Mouse (Mus musculus) embryonic facial prominence, embryonic 12.5 days (tissue): ENCODE results near the gene Stap2. TPM values are rescaled to one million over a fixed set of nuclear protein-coding genes. Genes with fewer than 3 reads are reported as not detected.

Experiments used
- ATAC-seq: fragments of 200-750 bp; cut with Nextera tagmentation; 2 replicates; pipeline ENCODE4 v1.8.0; 2017; ENCODE audit not compliant: insufficient number of reproducible peaks, insufficient read depth, low FRiP score, low TSS enrichment
- H3K27ac ChIP-seq: fragments of 300-500 bp; sonication (generic); 2 replicates; pipeline ENCODE4 v1.5.1; 2016; ENCODE audit warnings: mild to moderate bottlenecking
- H3K27me3 ChIP-seq: fragments of 300-500 bp; sonication (generic); 2 replicates; pipeline ENCODE4 v1.6.1; 2016; ENCODE audit warnings: mild to moderate bottlenecking, moderate library complexity
- H3K36me3 ChIP-seq: fragments of 300-500 bp; sonication (generic); 2 replicates; pipeline ENCODE4 v1.6.1; 2016; ENCODE audit warnings: mild to moderate bottlenecking
- H3K4me1 ChIP-seq: fragments of 300-500 bp; sonication (generic); 2 replicates; pipeline ENCODE4 v1.6.1; 2016
- H3K4me2 ChIP-seq: fragments of 300-500 bp; sonication (generic); replicated peaks from 2 replicates; pipeline ENCODE4 v1.6.1; 2016; ENCODE audit warnings: mild to moderate bottlenecking, moderate library complexity
- H3K4me3 ChIP-seq: fragments of 300-500 bp; sonication (generic); 2 replicates; pipeline ENCODE4 v1.5.1; 2016; ENCODE audit warnings: mild to moderate bottlenecking
- H3K9ac ChIP-seq: fragments of 300-500 bp; sonication (generic); 2 replicates; pipeline ENCODE4 v1.6.1; 2016; ENCODE audit warnings: mild to moderate bottlenecking, moderate library complexity
- H3K9me3 ChIP-seq: fragments of 300-500 bp; sonication (generic); 2 replicates; pipeline ENCODE4 v1.6.1; 2016; ENCODE audit warnings: mild to moderate bottlenecking, moderate library complexity
- WGBS: fragments of 180-500 bp; shearing (Covaris S2); methylation state at CpG from one replicate; pipeline ENCODE4 v1.1.7; 2016; 5-methylcytosine and 5-hydroxymethylcytosine counted together
- polyA plus RNA-seq: library from polyadenylated mRNA; unstranded; fragments of >200 nt; fragmentation: Nextera tagmentation; extraction: Ambion mirVana; gene quantifications from 2 replicates; pipeline ENCODE4 v1.2.1, GENCODE M21; 2016

Gene Stap2
- polyA plus RNA-seq, 1 experiment from 2014 or later = 8.0 TPM

GRCm38 (mm10) chr17:56011441-56011840 is 6.1 kb upstream of the Stap2 start:
- Histone ChIP-seq H3K4me2 (no peak overlapping the region), H3K4me3 (no peak overlapping the region), H3K27ac (no peak overlapping the region), H3K9me3 (no peaks in the 10 kb centered on the region), H3K9ac (no peak overlapping the region), H3K27me3 (no peaks in the 10 kb centered on the region), H3K4me1 (peaks cover 27% of the 10 kb centered on the region), H3K36me3 (peaks cover 53% of the 10 kb centered on the region)
- WGBS = 89% methylated on average over 7 of the region's 7 CpGs
- ATAC-seq = no peak

GRCm38 (mm10) chr17:56010681-56011080 is 5.3 kb upstream of the Stap2 start:
- 9% methylated on average over 9 of the region's 9 CpGs for WGBS
- Histone ChIP-seq H3K9ac (peak overlapping the region; percentile 85), H3K4me1 (peaks cover 27% of the 10 kb centered on the region), H3K9me3 (no peaks in the 10 kb centered on the region), H3K36me3 (peaks cover 46% of the 10 kb centered on the region), H3K27ac (no peak overlapping the region), H3K4me3 (peak overlapping the region; percentile 82), H3K27me3 (no peaks in the 10 kb centered on the region), H3K4me2 (peak overlapping the region; percentile 93)
- no peak for ATAC-seq

GRCm38 (mm10) chr17:56010255-56010654 is 4.9 kb upstream of the Stap2 start:
- Histone ChIP-seq H3K36me3 (peaks cover 42% of the 10 kb centered on the region), H3K4me1 (peaks cover 27% of the 10 kb centered on the region), H3K27ac (peak overlapping the region; percentile 55; the same call in 1 of the 2 replicates), H3K4me3 (peak overlapping the region; percentile 82), H3K27me3 (no peaks in the 10 kb centered on the region), H3K9ac (peak overlapping the region; percentile 85), H3K4me2 (peak overlapping the region; percentile 93), H3K9me3 (no peaks in the 10 kb centered on the region)
- ATAC-seq = no peak
- WGBS = 61% methylated on average over 14 of the region's 14 CpGs

GRCm38 (mm10) chr17:56009962-56010240 is 4.5 kb upstream of the Stap2 start:
- no peak for ATAC-seq
- Histone ChIP-seq H3K4me1 (peaks cover 27% of the 10 kb centered on the region), H3K9me3 (no peaks in the 10 kb centered on the region), H3K9ac (peak overlapping the region; percentile 85), H3K36me3 (peaks cover 38% of the 10 kb centered on the region), H3K27me3 (no peaks in the 10 kb centered on the region), H3K4me2 (peak overlapping the region; percentile 93), H3K4me3 (peak overlapping the region; percentile 82), H3K27ac (peak overlapping the region; percentile 96; the same call in 1 of the 2 replicates)
- WGBS = 27% methylated on average over 2 of the region's 2 CpGs

- Histone ChIP-seq H3K9ac (peak overlapping the region; percentile 85), H3K27ac (peak overlapping the region; percentile 96), H3K4me1 (peaks cover 27% of the 10 kb centered on the region), H3K36me3 (peaks cover 33% of the 10 kb centered on the region), H3K27me3 (no peaks in the 10 kb centered on the region), H3K9me3 (no peaks in the 10 kb centered on the region), H3K4me2 (peak overlapping the region; percentile 93), H3K4me3 (peak overlapping the region; percentile 82)
- peak; percentile 90 for ATAC-seq
- WGBS = 1% methylated on average over 62 of the region's 62 CpGs
Observed at GRCm38 (mm10) chr17:56009088-56009961, 3.9 kb upstream of the Stap2 start.

- peak overlapping the region; percentile 93 for H3K4me2 ChIP-seq
- WGBS = under 1% methylated on average over 21 of the region's 21 CpGs
- no peaks in the 10 kb centered on the region for H3K9me3 ChIP-seq
- peak; percentile 87 for ATAC-seq
- peak overlapping the region; percentile 85 for H3K9ac ChIP-seq
- H3K4me1 ChIP-seq = peaks cover 27% of the 10 kb centered on the region
- H3K36me3 ChIP-seq = peaks cover 25% of the 10 kb centered on the region
- H3K27me3 ChIP-seq = no peaks in the 10 kb centered on the region
- peak overlapping the region; percentile 82 for H3K4me3 ChIP-seq
- peak overlapping the region; percentile 96 for H3K27ac ChIP-seq
Observed at GRCm38 (mm10) chr17:56008356-56009087, 3.1 kb upstream of the Stap2 start.

GRCm38 (mm10) chr17:56007444-56008355 is 2.3 kb upstream of the Stap2 start:
- Histone ChIP-seq H3K27me3 (no peaks in the 10 kb centered on the region), H3K4me1 (peaks cover 27% of the 10 kb centered on the region), H3K9me3 (no peaks in the 10 kb centered on the region), H3K27ac (peak overlapping the region; percentile 96), H3K4me3 (peak overlapping the region; percentile 82), H3K36me3 (peaks cover 19% of the 10 kb centered on the region), H3K4me2 (peak overlapping the region; percentile 93), H3K9ac (peak overlapping the region; percentile 19; the same call in 1 of the 2 replicates)
- WGBS = 30% methylated on average over 14 of the region's 14 CpGs
- no peak for ATAC-seq

- Histone ChIP-seq H3K36me3 (peaks cover 13% of the 10 kb centered on the region), H3K27ac (peak overlapping the region; percentile 96; the same call in 1 of the 2 replicates), H3K9ac (0 out of 2 replicates have a peak overlapping the region, but pooled peaks have one; percentile 19), H3K4me1 (peaks cover 27% of the 10 kb centered on the region), H3K9me3 (no peaks in the 10 kb centered on the region), H3K4me3 (no peak overlapping the region), H3K27me3 (no peaks in the 10 kb centered on the region), H3K4me2 (peak overlapping the region; percentile 93; the same call in 1 of the 2 replicates)
- ATAC-seq = no peak
- WGBS = 42% methylated on average over 10 of the region's 10 CpGs
Observed at GRCm38 (mm10) chr17:56006956-56007355, 1.6 kb upstream of the Stap2 start.

GRCm38 (mm10) chr17:56003000-56003399 is 2.4 kb downstream of the Stap2 start:
- no peak overlapping the region for H3K4me2 ChIP-seq
- H3K9me3 ChIP-seq = 0 out of 2 replicates have a peak, but pooled peaks cover 2% of the 10 kb centered on the region
- no peak overlapping the region for H3K9ac ChIP-seq
- H3K4me1 ChIP-seq = peaks cover 14% of the 10 kb centered on the region
- H3K27me3 ChIP-seq = peaks cover 21% of the 10 kb centered on the region
- no peak overlapping the region for H3K27ac ChIP-seq
- H3K36me3 ChIP-seq = no peaks in the 10 kb centered on the region
- H3K4me3 ChIP-seq = no peak overlapping the region
- WGBS = 76% methylated on average over 3 of the region's 3 CpGs
- ATAC-seq = no peak

- H3K4me2 ChIP-seq = peak overlapping the region; percentile 31
- peaks cover 15% of the 10 kb centered on the region; the same call in 1 of the 2 replicates for H3K36me3 ChIP-seq
- no peak overlapping the region for H3K27ac ChIP-seq
- peaks cover 21% of the 10 kb centered on the region for H3K27me3 ChIP-seq
- no peak overlapping the region for H3K9ac ChIP-seq
- H3K4me3 ChIP-seq = peak overlapping the region; percentile 21
- H3K4me1 ChIP-seq = peaks cover 5% of the 10 kb centered on the region; the same call in 1 of the 2 replicates
- peak; percentile 28; the same call in 1 of the 2 replicates for ATAC-seq
- 0 out of 2 replicates have a peak, but pooled peaks cover 2% of the 10 kb centered on the region for H3K9me3 ChIP-seq
- 7% methylated on average over 30 of the region's 30 CpGs for WGBS
Observed at GRCm38 (mm10) chr17:55999794-56000499, 5.4 kb downstream of the Stap2 start.
